Mouse (Mus musculus): ENCODE measurements around the gene Atpif1. TPM values are rescaled to one million over a fixed set of nuclear protein-coding genes. Genes with fewer than 3 reads are reported as not detected.

Gene Atpif1
- total RNA-seq, 2 experiments from 2014 or later, result 311 to 330 TPM

- intact Hi-C loops (cut with DNase I), result no loop called here
- no peak for DNase-seq
These were observed 4.1 kb downstream of the Atpif1 start for GRCm38 (mm10) chr4:132529344-132529743.

- intact Hi-C loops (cut with DNase I), result no loop called here
- DNase-seq, result no peak
These were observed 5.4 kb downstream of the Atpif1 start for GRCm38 (mm10) chr4:132527917-132528522.

GRCm38 (mm10) chr4:132526678-132527077 lies 6.8 kb downstream of the Atpif1 start:
- intact Hi-C loops (cut with DNase I), result no loop called here

GRCm38 (mm10) chr4:132524808-132525207 lies 8.7 kb downstream of the Atpif1 start:
- intact Hi-C loops (cut with DNase I), result no loop called here
- DNase-seq, result no peak

More at GRCm38 (mm10) chr4:132526678-132527077, 6.8 kb downstream of the Atpif1 start:
- DNase-seq, result no peak

- no peak for DNase-seq
- intact Hi-C loops (cut with DNase I), result no loop called here
These were observed 9.1 kb downstream of the Atpif1 start for GRCm38 (mm10) chr4:132524321-132524741.

- no peak for DNase-seq
- intact Hi-C loops (cut with DNase I), result no loop called here
These were observed 14.3 kb downstream of the Atpif1 start for GRCm38 (mm10) chr4:132519188-132519587.

GRCm38 (mm10) chr4:132518066-132518465 lies 15.4 kb downstream of the Atpif1 start:
- intact Hi-C loops (cut with DNase I), result no loop called here
- DNase-seq, result no peak

GRCm38 (mm10) chr4:132515369-132516155 lies 17.9 kb downstream of the Atpif1 start:
- intact Hi-C loops (cut with DNase I), result loop anchor here (1.0 kb wide), 1 partner anchor 170 kb away; no protein-coding TSS in a partner anchor
- peak; percentile 84 to 86 for DNase-seq

GRCm38 (mm10) chr4:132514555-132515135 lies 18.8 kb downstream of the Atpif1 start:
- peak; percentile 89 to 91 for DNase-seq
- intact Hi-C loops (cut with DNase I), result loop anchor here (1.0 to 5.0 kb wide), 4 partner anchors 51 to 302 kb away; partner anchors contain the start of genes Med18 and Ythdf2

- intact Hi-C loops (cut with DNase I), result loop anchor here (1.0 to 5.0 kb wide), 4 partner anchors 50 to 301 kb away; partner anchors contain the start of genes Med18 and Ythdf2
- DNase-seq, result no peak
These were observed 19.8 kb downstream of the Atpif1 start for GRCm38 (mm10) chr4:132513395-132514273.

GRCm38 (mm10) chr4:132512080-132512479 lies 21.4 kb downstream of the Atpif1 start:
- DNase-seq, result no peak
- intact Hi-C loops (cut with DNase I), result loop anchor here (2.0 to 5.0 kb wide), 3 partner anchors 91 to 300 kb away; partner anchors contain the start of gene Ythdf2

- intact Hi-C loops (cut with DNase I), result loop anchor here (2.0 to 5.0 kb wide), 3 partner anchors 158 to 298 kb away; partner anchors contain the start of genes Rcc1 and Ythdf2
These were observed 23.1 kb downstream of the Atpif1 start, which contains the start of gene Sesn2 for GRCm38 (mm10) chr4:132510352-132510798. Gene Sesn2, minus strand, starts transcription at chr4:132510501.

GRCm38 (mm10) chr4:132509621-132510296 lies 23.7 kb downstream of the Atpif1 start:
- intact Hi-C loops (cut with DNase I), result loop anchor here (2.0 to 5.0 kb wide), 3 partner anchors 157 to 297 kb away; partner anchors contain the start of genes Rcc1 and Ythdf2
- DNase-seq, result peak; percentile 72 to 77

More at GRCm38 (mm10) chr4:132510352-132510798, 23.1 kb downstream of the Atpif1 start, which contains the start of gene Sesn2:
- DNase-seq, result peak; percentile 95 to 97

- DNase-seq, result no peak
- intact Hi-C loops (cut with DNase I), result no loop called here
These were observed 26.2 kb downstream of the Atpif1 start for GRCm38 (mm10) chr4:132507210-132507609.

GRCm38 (mm10) chr4:132506250-132506649 lies 27.2 kb downstream of the Atpif1 start:
- no peak for DNase-seq
- intact Hi-C loops (cut with DNase I), result no loop called here

- intact Hi-C loops (cut with DNase I), result no loop called here
- DNase-seq, result no peak
These were observed 27.7 kb downstream of the Atpif1 start for GRCm38 (mm10) chr4:132505800-132506199.

- intact Hi-C loops (cut with DNase I), result no loop called here
- DNase-seq, result no peak
These were observed 28.3 kb downstream of the Atpif1 start for GRCm38 (mm10) chr4:132505034-132505738.

GRCm38 (mm10) chr4:132503344-132503743 lies 30.1 kb downstream of the Atpif1 start:
- no peak for DNase-seq
- intact Hi-C loops (cut with DNase I), result no loop called here
